Mouse (Mus musculus): ENCODE data around the gene Helz.

DNA sequence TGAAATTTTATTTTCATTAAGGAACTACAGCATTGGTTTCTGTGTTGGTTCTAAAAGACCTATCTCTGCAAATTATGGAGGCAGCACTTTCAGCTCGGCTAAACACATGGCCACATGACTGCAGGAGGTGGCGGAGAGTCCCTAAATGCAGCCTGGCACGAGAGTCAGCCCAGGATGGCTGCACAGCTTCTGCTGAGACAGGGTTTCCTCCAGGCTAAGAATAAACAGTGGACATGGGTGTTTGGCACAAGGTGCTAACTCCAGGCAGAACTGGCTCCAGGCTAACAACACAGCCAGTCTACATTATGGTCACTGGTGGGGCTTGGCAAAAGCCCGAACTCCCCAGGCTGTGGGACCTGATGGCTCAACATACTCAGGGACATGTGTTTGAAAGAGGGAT, 183.2 kb downstream of the Helz start:
- TF ChIP-seq EP300 (IDR thresholded peaks at IDR 0.05; ENCODE audit: low read depth) (no peak), CTCF (IDR thresholded peaks at IDR 0.05; ENCODE audit: low read depth) (no peak)
